Mouse (Mus musculus): ENCODE results near the gene Ankrd33b. TPM values are rescaled to one million over a fixed set of nuclear protein-coding genes. Genes with fewer than 3 reads are reported as not detected.
A peak's percentile ranks its signal among the peaks of the same experiment; 100 is the strongest.

Ankrd33b gene
- polyA plus RNA-seq, 1 experiment from 2014 or later, result 0.69 TPM

- no peak overlapping the region for H3K27ac ChIP-seq (ENCODE audit: low read length)
- no peaks in the 10 kb centered on the region for H3K36me3 ChIP-seq (ENCODE audit: control insufficient read depth, insufficient read depth, low read length)
- H3K9me3 ChIP-seq (replicated peaks; ENCODE audit: control insufficient read depth, low read length, poor library complexity, severe bottlenecking), result no peaks in the 10 kb centered on the region
- H3K9ac ChIP-seq (ENCODE audit: low read depth, low read length), result no peak overlapping the region
- WGBS, result 96% methylated on average over 3 of the region's 3 CpGs
- H3K4me2 ChIP-seq (ENCODE audit: low read length), result no peak overlapping the region
- peaks cover 6% of the 10 kb centered on the region; the same call in 1 of the 2 replicates for H3K4me1 ChIP-seq (ENCODE audit: control insufficient read depth, insufficient read depth, low read length)
- no peak for ATAC-seq
- no peak overlapping the region for H3K4me3 ChIP-seq (ENCODE audit: low read depth, low read length)
- no peaks in the 10 kb centered on the region for H3K27me3 ChIP-seq (ENCODE audit: control insufficient read depth, insufficient read depth, low read depth, low read length)
Observed at GRCm38 (mm10) chr15:31285695-31286094, 81.8 kb downstream of the Ankrd33b start.

GRCm38 (mm10) chr15:31284922-31285631 lies 82.4 kb downstream of the Ankrd33b start:
- Histone ChIP-seq H3K9ac (ENCODE audit: low read depth, low read length) (no peak overlapping the region), H3K4me2 (ENCODE audit: low read length) (no peak overlapping the region), H3K9me3 (replicated peaks; ENCODE audit: control insufficient read depth, low read length, poor library complexity, severe bottlenecking) (no peaks in the 10 kb centered on the region), H3K27me3 (ENCODE audit: control insufficient read depth, insufficient read depth, low read depth, low read length) (no peaks in the 10 kb centered on the region), H3K4me3 (ENCODE audit: low read depth, low read length) (no peak overlapping the region), H3K27ac (ENCODE audit: low read length) (no peak overlapping the region), H3K4me1 (ENCODE audit: control insufficient read depth, insufficient read depth, low read length) (peaks cover 6% of the 10 kb centered on the region; the same call in 1 of the 2 replicates), H3K36me3 (ENCODE audit: control insufficient read depth, insufficient read depth, low read length) (no peaks in the 10 kb centered on the region)
- no peak for ATAC-seq
- 81% methylated on average over 17 of the region's 17 CpGs for WGBS

GRCm38 (mm10) chr15:31284142-31284541 lies 83.4 kb downstream of the Ankrd33b start:
- peaks cover 6% of the 10 kb centered on the region; the same call in 1 of the 2 replicates for H3K4me1 ChIP-seq (ENCODE audit: control insufficient read depth, insufficient read depth, low read length)
- no peaks in the 10 kb centered on the region for H3K36me3 ChIP-seq (ENCODE audit: control insufficient read depth, insufficient read depth, low read length)
- H3K27me3 ChIP-seq (ENCODE audit: control insufficient read depth, insufficient read depth, low read depth, low read length), result no peaks in the 10 kb centered on the region
- H3K4me2 ChIP-seq (ENCODE audit: low read length), result no peak overlapping the region
- 76% methylated on average over 5 of the region's 5 CpGs for WGBS
- H3K9ac ChIP-seq (ENCODE audit: low read depth, low read length), result no peak overlapping the region
- no peak overlapping the region for H3K4me3 ChIP-seq (ENCODE audit: low read depth, low read length)
- ATAC-seq, result no peak
- no peaks in the 10 kb centered on the region for H3K9me3 ChIP-seq (replicated peaks; ENCODE audit: control insufficient read depth, low read length, poor library complexity, severe bottlenecking)
- H3K27ac ChIP-seq (ENCODE audit: low read length), result no peak overlapping the region

- Histone ChIP-seq H3K27me3 (ENCODE audit: control insufficient read depth, insufficient read depth, low read depth, low read length) (no peaks in the 10 kb centered on the region), H3K27ac (ENCODE audit: low read length) (peak overlapping the region; percentile 10; the same call in 1 of the 2 replicates), H3K36me3 (ENCODE audit: control insufficient read depth, insufficient read depth, low read length) (no peaks in the 10 kb centered on the region), H3K4me1 (ENCODE audit: control insufficient read depth, insufficient read depth, low read length) (peaks cover 6% of the 10 kb centered on the region; the same call in 1 of the 2 replicates), H3K9me3 (replicated peaks; ENCODE audit: control insufficient read depth, low read length, poor library complexity, severe bottlenecking) (no peaks in the 10 kb centered on the region), H3K4me3 (ENCODE audit: low read depth, low read length) (no peak overlapping the region), H3K9ac (ENCODE audit: low read depth, low read length) (no peak overlapping the region), H3K4me2 (ENCODE audit: low read length) (no peak overlapping the region; the same call in 1 of the 2 replicates)
- ATAC-seq, result no peak
- 78% methylated on average over 3 of the region's 3 CpGs for WGBS
Observed at GRCm38 (mm10) chr15:31282353-31282752, 85.2 kb downstream of the Ankrd33b start.

GRCm38 (mm10) chr15:31281830-31282229 lies 85.7 kb downstream of the Ankrd33b start:
- no peaks in the 10 kb centered on the region for H3K9me3 ChIP-seq (replicated peaks; ENCODE audit: control insufficient read depth, low read length, poor library complexity, severe bottlenecking)
- peak overlapping the region; percentile 31; the same call in 1 of the 2 replicates for H3K4me2 ChIP-seq (ENCODE audit: low read length)
- 49% methylated on average over 13 of the region's 13 CpGs for WGBS
- H3K36me3 ChIP-seq (ENCODE audit: control insufficient read depth, insufficient read depth, low read length), result no peaks in the 10 kb centered on the region
- peaks cover 6% of the 10 kb centered on the region; the same call in 1 of the 2 replicates for H3K4me1 ChIP-seq (ENCODE audit: control insufficient read depth, insufficient read depth, low read length)
- H3K4me3 ChIP-seq (ENCODE audit: low read depth, low read length), result no peak overlapping the region
- peak; percentile 49 for ATAC-seq
- H3K27ac ChIP-seq (ENCODE audit: low read length), result peak overlapping the region; percentile 52; the same call in 1 of the 2 replicates
- H3K27me3 ChIP-seq (ENCODE audit: control insufficient read depth, insufficient read depth, low read depth, low read length), result no peaks in the 10 kb centered on the region
- H3K9ac ChIP-seq (ENCODE audit: low read depth, low read length), result no peak overlapping the region

GRCm38 (mm10) chr15:31280683-31281082 lies 86.8 kb downstream of the Ankrd33b start:
- no peak overlapping the region for H3K27ac ChIP-seq (ENCODE audit: low read length)
- WGBS, result 71% methylated on average over 2 of the region's 2 CpGs
- H3K4me3 ChIP-seq (ENCODE audit: low read depth, low read length), result no peak overlapping the region
- H3K4me1 ChIP-seq (ENCODE audit: control insufficient read depth, insufficient read depth, low read length), result peaks cover 6% of the 10 kb centered on the region; the same call in 1 of the 2 replicates
- no peaks in the 10 kb centered on the region for H3K36me3 ChIP-seq (ENCODE audit: control insufficient read depth, insufficient read depth, low read length)
- no peak overlapping the region for H3K9ac ChIP-seq (ENCODE audit: low read depth, low read length)
- H3K27me3 ChIP-seq (ENCODE audit: control insufficient read depth, insufficient read depth, low read depth, low read length), result no peaks in the 10 kb centered on the region
- no peak overlapping the region for H3K4me2 ChIP-seq (ENCODE audit: low read length)
- no peak for ATAC-seq
- H3K9me3 ChIP-seq (replicated peaks; ENCODE audit: control insufficient read depth, low read length, poor library complexity, severe bottlenecking), result no peaks in the 10 kb centered on the region

- no peak overlapping the region for H3K4me3 ChIP-seq (ENCODE audit: low read depth, low read length)
- no peak overlapping the region for H3K27ac ChIP-seq (ENCODE audit: low read length)
- H3K27me3 ChIP-seq (ENCODE audit: control insufficient read depth, insufficient read depth, low read depth, low read length), result no peaks in the 10 kb centered on the region
- 73% methylated on average over 5 of the region's 5 CpGs for WGBS
- no peaks in the 10 kb centered on the region for H3K9me3 ChIP-seq (replicated peaks; ENCODE audit: control insufficient read depth, low read length, poor library complexity, severe bottlenecking)
- no peak for ATAC-seq
- no peaks in the 10 kb centered on the region for H3K36me3 ChIP-seq (ENCODE audit: control insufficient read depth, insufficient read depth, low read length)
- H3K4me2 ChIP-seq (ENCODE audit: low read length), result no peak overlapping the region
- H3K4me1 ChIP-seq (ENCODE audit: control insufficient read depth, insufficient read depth, low read length), result peaks cover 6% of the 10 kb centered on the region; the same call in 1 of the 2 replicates
- no peak overlapping the region for H3K9ac ChIP-seq (ENCODE audit: low read depth, low read length)
Observed at GRCm38 (mm10) chr15:31280059-31280458, 87.5 kb downstream of the Ankrd33b start.

GRCm38 (mm10) chr15:31279577-31280004 lies 87.9 kb downstream of the Ankrd33b start:
- no peak for ATAC-seq
- H3K4me2 ChIP-seq (ENCODE audit: low read length), result no peak overlapping the region
- H3K9ac ChIP-seq (ENCODE audit: low read depth, low read length), result no peak overlapping the region
- H3K4me3 ChIP-seq (ENCODE audit: low read depth, low read length), result no peak overlapping the region
- no peaks in the 10 kb centered on the region for H3K36me3 ChIP-seq (ENCODE audit: control insufficient read depth, insufficient read depth, low read length)
- 84% methylated on average over 6 of the region's 6 CpGs for WGBS
- H3K27ac ChIP-seq (ENCODE audit: low read length), result no peak overlapping the region
- H3K27me3 ChIP-seq (ENCODE audit: control insufficient read depth, insufficient read depth, low read depth, low read length), result no peaks in the 10 kb centered on the region
- H3K9me3 ChIP-seq (replicated peaks; ENCODE audit: control insufficient read depth, low read length, poor library complexity, severe bottlenecking), result no peaks in the 10 kb centered on the region
- peaks cover 6% of the 10 kb centered on the region; the same call in 1 of the 2 replicates for H3K4me1 ChIP-seq (ENCODE audit: control insufficient read depth, insufficient read depth, low read length)

GRCm38 (mm10) chr15:31279120-31279519 lies 88.4 kb downstream of the Ankrd33b start:
- Histone ChIP-seq H3K27ac (ENCODE audit: low read length) (no peak overlapping the region), H3K4me1 (ENCODE audit: control insufficient read depth, insufficient read depth, low read length) (peaks cover 6% of the 10 kb centered on the region; the same call in 1 of the 2 replicates), H3K9me3 (replicated peaks; ENCODE audit: control insufficient read depth, low read length, poor library complexity, severe bottlenecking) (no peaks in the 10 kb centered on the region), H3K4me3 (ENCODE audit: low read depth, low read length) (no peak overlapping the region), H3K36me3 (ENCODE audit: control insufficient read depth, insufficient read depth, low read length) (no peaks in the 10 kb centered on the region), H3K9ac (ENCODE audit: low read depth, low read length) (no peak overlapping the region), H3K4me2 (ENCODE audit: low read length) (no peak overlapping the region), H3K27me3 (ENCODE audit: control insufficient read depth, insufficient read depth, low read depth, low read length) (no peaks in the 10 kb centered on the region)
- 75% methylated on average over 2 of the region's 2 CpGs for WGBS
- no peak for ATAC-seq
